Mouse (Mus musculus) small intestine, adult 2 months (tissue): ENCODE data around the gene Elmo1. TPM values are rescaled to one million over a fixed set of nuclear protein-coding genes. Genes with fewer than 3 reads are reported as not detected.

Experiments
- H3K27ac ChIP-seq: fragments of 200-500 bp; 2 replicates; pipeline ENCODE4 v1.5.1; 2012; ENCODE audit warnings: low read depth, low read length, control low read depth, inconsistent platforms; ENCODE audit not compliant: insufficient read depth
- H3K27me3 ChIP-seq: fragments of 200-500 bp; 2 replicates; pipeline ENCODE4 v1.6.1; 2012; ENCODE audit warnings: mild to moderate bottlenecking, moderate library complexity, low read length, inconsistent platforms; ENCODE audit not compliant: control insufficient read depth, insufficient read depth
- H3K36me3 ChIP-seq: fragments of 200-500 bp; 2 replicates; pipeline ENCODE4 v1.6.1; 2012; ENCODE audit warnings: mild to moderate bottlenecking, low read length, control low read depth, inconsistent platforms; ENCODE audit not compliant: control insufficient read depth, insufficient read depth
- H3K4me1 ChIP-seq: fragments of 200-500 bp; 2 replicates; pipeline ENCODE4 v1.6.1; 2012; ENCODE audit warnings: low read length, inconsistent platforms, mixed read lengths; ENCODE audit not compliant: control insufficient read depth, insufficient read depth, insufficient read length
- H3K4me3 ChIP-seq: fragments of 200-500 bp; 2 replicates; pipeline ENCODE4 v1.5.1; 2012; ENCODE audit warnings: low read depth, mild to moderate bottlenecking, control low read depth, inconsistent platforms, low read length, moderate library complexity
- CTCF ChIP-seq: fragments of 200-500 bp; IDR thresholded peaks from 2 replicates; pipeline ENCODE4 v1.5.1; 2012; ENCODE audit warnings: low read depth, mild to moderate bottlenecking, control low read depth, inconsistent platforms, low read length, moderate library complexity, mixed read lengths; ENCODE audit not compliant: insufficient replicate concordance, insufficient read length; ENCODE audit errors: extremely low read depth
- POLR2A ChIP-seq: fragments of 200-500 bp; IDR thresholded peaks from 2 replicates; pipeline ENCODE4 v1.6.1; 2012; ENCODE audit warnings: low read depth, mild to moderate bottlenecking, control low read depth, inconsistent platforms, low read length, moderate library complexity
- WGBS: fragments of 180-500 bp; shearing (Covaris S2); methylation state at CpG from one replicate; pipeline ENCODE4 v1.1.7; 2018; 5-methylcytosine and 5-hydroxymethylcytosine counted together
- polyA plus RNA-seq: library from polyadenylated mRNA; depleted of rRNA; stranded (reverse); fragments of >200 nt; gene quantifications from 2 replicates; pipeline ENCODE4 v1.2.3, GENCODE M21; 2012

Elmo1 gene
- polyA plus RNA-seq, 1 experiment, result 23.8 TPM

- WGBS, result 83% methylated on average over 2 of the region's 2 CpGs
- H3K27ac ChIP-seq, result no peak overlapping the region
- H3K27me3 ChIP-seq, result no peaks in the 10 kb centered on the region
- TF ChIP-seq POLR2A, result no peak
- H3K36me3 ChIP-seq, result no peaks in the 10 kb centered on the region
- no peak overlapping the region for H3K4me3 ChIP-seq
- peaks cover 6% of the 10 kb centered on the region; the same call in 1 of the 2 replicates for H3K4me1 ChIP-seq
These were observed 295.0 kb downstream of the Elmo1 start for GRCm38 (mm10) chr13:20385423-20385822.

- TF ChIP-seq POLR2A (no peak), CTCF (no peak)
- Histone ChIP-seq H3K4me1 (peaks cover 6% of the 10 kb centered on the region; the same call in 1 of the 2 replicates), H3K4me3 (no peak overlapping the region), H3K27ac (no peak overlapping the region; the same call in 1 of the 2 replicates), H3K27me3 (no peaks in the 10 kb centered on the region), H3K36me3 (no peaks in the 10 kb centered on the region)
- WGBS, result 66% methylated on average over 4 of the region's 4 CpGs
These were observed 296.2 kb downstream of the Elmo1 start for GRCm38 (mm10) chr13:20386462-20387141.

- 80% methylated on average over 3 of the region's 3 CpGs for WGBS
- Histone ChIP-seq H3K4me3 (no peak overlapping the region), H3K36me3 (no peaks in the 10 kb centered on the region), H3K4me1 (peaks cover 6% of the 10 kb centered on the region), H3K27ac (no peak overlapping the region), H3K27me3 (no peaks in the 10 kb centered on the region)
- no peak for TF ChIP-seq CTCF
- TF ChIP-seq POLR2A, result no peak
These were observed 302.6 kb downstream of the Elmo1 start for GRCm38 (mm10) chr13:20392824-20393598.

GRCm38 (mm10) chr13:20397744-20398143 is 307.3 kb downstream of the Elmo1 start:
- no peak overlapping the region for H3K27ac ChIP-seq
- peaks cover 6% of the 10 kb centered on the region for H3K4me1 ChIP-seq
- no peak overlapping the region for H3K4me3 ChIP-seq
- H3K27me3 ChIP-seq, result no peaks in the 10 kb centered on the region
- TF ChIP-seq CTCF (no peak), POLR2A (no peak)
- 89% methylated on average over 3 of the region's 3 CpGs for WGBS
- H3K36me3 ChIP-seq, result no peaks in the 10 kb centered on the region

- Histone ChIP-seq H3K27ac (no peak overlapping the region), H3K4me1 (peaks cover 6% of the 10 kb centered on the region), H3K4me3 (no peak overlapping the region), H3K27me3 (no peaks in the 10 kb centered on the region), H3K36me3 (no peaks in the 10 kb centered on the region)
- WGBS, result 86% methylated on average over 4 of the region's 4 CpGs
- no peak for TF ChIP-seq POLR2A
- no peak for TF ChIP-seq CTCF
These were observed 307.9 kb downstream of the Elmo1 start for GRCm38 (mm10) chr13:20398311-20398710.

GRCm38 (mm10) chr13:20404530-20404929 is 314.1 kb downstream of the Elmo1 start:
- Histone ChIP-seq H3K27ac (no peak overlapping the region), H3K27me3 (no peaks in the 10 kb centered on the region), H3K36me3 (peaks cover 3% of the 10 kb centered on the region; the same call in 1 of the 2 replicates), H3K4me1 (0 out of 2 replicates have a peak, but pooled peaks cover 2% of the 10 kb centered on the region), H3K4me3 (no peak overlapping the region)
- TF ChIP-seq POLR2A (no peak), CTCF (no peak)
- WGBS, result 66% methylated on average over 3 of the region's 3 CpGs
